Comparison of ENCODE assay signal across 8 mouse cellular contexts in genomic region chr2:31470683-31471385, GRCm38 (mm10). TPM values are rescaled to one million over a fixed set of nuclear protein-coding genes. Genes with fewer than 3 reads are reported as not detected.
DNase-seq lines count a peak whose midpoint lies in the region; ATAC-seq and TF ChIP-seq lines count a peak whose summit lies in the region.

No protein-coding gene starts in this region.

- DNase-seq in midbrain, embryonic 11.5 days (ENCODE audit: low spot score, missing footprints): no peak
- DNase-seq in layer of hippocampus, postnatal 25 days (ENCODE audit: extremely low spot score in 1 of 2, low spot score in 1 of 2): no peak
- DNase-seq in ovary, postnatal 36 days (ENCODE audit: low spot score): no peak
- no peak for DNase-seq in spleen, postnatal 4 days (ENCODE audit: low spot score in 2 of 2)

- WGBS in limb, embryonic 12.5 days: 8% methylated on average over 18 of the region's 19 CpGs
- 13% methylated on average over 18 of the region's 19 CpGs for WGBS in midbrain, embryonic 11.5 days

- TF ChIP-seq CTCF in E14TG2a.4 (conservative IDR thresholded peaks at IDR 0.05; ENCODE audit: low read length): no peak

- peaks cover 70% of the 10 kb centered on the region for H3K4me1 ChIP-seq in E14TG2a.4 (replicated peaks; ENCODE audit: low read depth, low read length)
- H3K4me1 ChIP-seq in brown adipose tissue, adult 24 weeks (ENCODE audit: control insufficient read depth, insufficient read depth, insufficient read length, low read length): no peaks in the 10 kb centered on the region
- peaks cover 17% of the 10 kb centered on the region for H3K4me1 ChIP-seq in limb, embryonic 12.5 days (replicated peaks)
- H3K4me1 ChIP-seq in midbrain, embryonic 11.5 days (ENCODE audit: control insufficient read depth, insufficient read depth, low read length): peaks cover 11% of the 10 kb centered on the region

- peaks cover 36% of the 10 kb centered on the region for H3K36me3 ChIP-seq in E14TG2a.4 (ENCODE audit: insufficient read depth, low read length)
- H3K36me3 ChIP-seq in limb, embryonic 12.5 days: no peaks in the 10 kb centered on the region
- no peaks in the 10 kb centered on the region for H3K36me3 ChIP-seq in midbrain, embryonic 11.5 days (ENCODE audit: control insufficient read depth, insufficient read depth, low read length)

- peak overlapping the region; percentile 48 for H3K9ac ChIP-seq in limb, embryonic 12.5 days (replicated peaks)
- H3K9ac ChIP-seq in midbrain, embryonic 11.5 days (ENCODE audit: low read length): no peak overlapping the region

- peaks cover 27% of the 10 kb centered on the region for H3K27me3 ChIP-seq in E14TG2a.4 (ENCODE audit: insufficient read depth, low read length)
- H3K27me3 ChIP-seq in limb, embryonic 12.5 days: peaks cover 47% of the 10 kb centered on the region
- H3K27me3 ChIP-seq in midbrain, embryonic 11.5 days (ENCODE audit: control insufficient read depth, insufficient read depth, low read length): peaks cover 36% of the 10 kb centered on the region

- H3K9me3 ChIP-seq in E14TG2a.4 (ENCODE audit: low read length): no peaks in the 10 kb centered on the region
- H3K9me3 ChIP-seq in limb, embryonic 12.5 days: no peaks in the 10 kb centered on the region
- H3K9me3 ChIP-seq in midbrain, embryonic 11.5 days (ENCODE audit: control insufficient read depth, low read length): no peaks in the 10 kb centered on the region; the same call in 1 of the 2 replicates

- peak overlapping the region; percentile 92 for H3K4me3 ChIP-seq in E14TG2a.4 (replicated peaks; ENCODE audit: low read length)
- peak overlapping the region; percentile 54 for H3K4me3 ChIP-seq in brown adipose tissue, adult 24 weeks (ENCODE audit: insufficient read depth, low read depth, low read length)
- H3K4me3 ChIP-seq in limb, embryonic 12.5 days (replicated peaks): peak overlapping the region; percentile 45
- H3K4me3 ChIP-seq in midbrain, embryonic 11.5 days (ENCODE audit: low read depth, low read length): peak overlapping the region; percentile 39

- peak; percentile 33 to 48 for ATAC-seq in hematopoietic stem cell, adult 5-6 weeks (replicated peaks in 1 of 2; ENCODE audit: insufficient read depth in 1 of 2, low FRiP score in 2 of 2, low TSS enrichment in 1 of 2, low read depth in 1 of 2, poor library complexity in 2 of 2, severe bottlenecking in 2 of 2)
- 0 out of 2 replicates have a peak, but pooled peaks have one; percentile 37 for ATAC-seq in limb, embryonic 12.5 days (ENCODE audit: insufficient number of reproducible peaks, insufficient read depth, low FRiP score, low TSS enrichment, low read depth)
- ATAC-seq in midbrain, embryonic 11.5 days (ENCODE audit: low FRiP score): no peak

- H3K27ac ChIP-seq in brown adipose tissue, adult 24 weeks (replicated peaks; ENCODE audit: low read depth, low read length): peak overlapping the region; percentile 19
- H3K27ac ChIP-seq in limb, embryonic 12.5 days: no peak overlapping the region
- H3K27ac ChIP-seq in midbrain, embryonic 11.5 days (ENCODE audit: low read depth, low read length): no peak overlapping the region

- peak overlapping the region; percentile 96 for H3K4me2 ChIP-seq in limb, embryonic 12.5 days
- H3K4me2 ChIP-seq in midbrain, embryonic 11.5 days: peak overlapping the region; percentile 76

RNA-seq across cellular contexts. Expression of gene Ass1, which starts 0.8 kb away (rescaled TPM):
- polyA plus RNA-seq in brown adipose tissue, adult 24 weeks (2012; ENCODE audit: insufficient read depth, insufficient read length, missing spikeins): 2.5 and 5.3 TPM in 2 replicates
- 47.6 and 63.3 TPM in 2 replicates for total RNA-seq in hematopoietic stem cell, adult 5-6 weeks (2017)
- 5.5 and 6.5 TPM in 2 replicates for polyA plus RNA-seq in limb, embryonic 12.5 days (2016; fragmentation: Nextera tagmentation; extraction: Ambion mirVana)
- polyA plus RNA-seq in midbrain, embryonic 11.5 days (2014; fragmentation: Nextera tagmentation; extraction: Ambion mirVana): 9.6 and 10.3 TPM in 2 replicates
- total RNA-seq in layer of hippocampus, postnatal 25 days (2021): 10 to 100 TPM; 17.7 to 20.8 TPM

Comparison
In these comparisons a context has a peak if more than half of its experiments do, and no peak if none do; other contexts are left out.
1. H3K4me3 ChIP-seq: peak in every context shown above with its lines; median percentile 92 in E14TG2a.4; 54 in brown adipose tissue, adult 24 weeks; 45 in limb, embryonic 12.5 days; 39 in midbrain, embryonic 11.5 days.